ENCODE assay signal across 11 mouse cellular contexts in the genomic region with DNA sequence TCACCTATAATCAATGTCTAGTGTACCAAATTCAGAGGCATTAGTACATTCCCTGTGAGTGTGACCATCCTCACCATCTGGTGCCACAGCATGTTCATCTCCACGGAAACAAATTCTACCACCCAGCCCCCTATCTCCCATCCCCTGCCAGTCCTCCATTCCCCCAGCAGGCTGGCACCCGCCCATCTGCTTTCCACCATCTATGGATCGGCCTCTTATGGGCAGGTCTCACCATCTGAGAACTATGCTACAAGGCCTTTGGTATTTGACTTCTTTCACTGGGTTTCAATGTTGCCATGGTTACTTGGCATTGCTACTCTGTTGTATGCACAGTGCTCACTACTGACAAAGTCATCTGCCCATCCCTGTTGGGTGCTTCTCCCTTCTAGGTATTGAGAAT.
DNase-seq lines count a peak whose midpoint lies in the region; ATAC-seq lines count a peak whose summit lies in the region.
"Had no signal": no experiment of that assay in that cellular context is flagged by ENCODE, and none has a peak within 500 bp of the region (broad histone marks: within the 10 kb centered on the region; RNA-seq: fewer than 3 reads in every experiment).

No protein-coding gene starts in this region.

- H3K9ac ChIP-seq in hindbrain, embryonic 15.5 days = no peak overlapping the region
- H3K9ac ChIP-seq in hindbrain, embryonic 12.5 days = no peak overlapping the region
- H3K9ac ChIP-seq: embryonic facial prominence, embryonic 13.5 days had no signal

- DNase-seq in cerebellum, postnatal 14 days = peak; percentile 86 to 92
- DNase-seq in layer of hippocampus, adult 9-11 months = peak; percentile 73
- no peak for DNase-seq in limb, embryonic 10.5 days (ENCODE audit: low spot score)
- no peak for DNase-seq in left cerebral cortex, adult 18-20 months (ENCODE audit: low spot score in 2 of 2)
- DNase-seq in urinary bladder, adult 2 months (ENCODE audit: low spot score) = no peak
- DNase-seq: lung, adult 2 months had no signal

- peak; percentile 60 for ATAC-seq in hindbrain, embryonic 15.5 days (ENCODE audit: low FRiP score, low read depth)
- no peak for ATAC-seq in hindbrain, embryonic 12.5 days (ENCODE audit: low FRiP score)
- ATAC-seq in cerebellum, adult (ENCODE audit: insufficient number of reproducible peaks, low FRiP score, low TSS enrichment) = peak; percentile 36; the same call in 1 of the 2 replicates

- H3K4me3 ChIP-seq in hindbrain, embryonic 15.5 days = no peak overlapping the region
- no peak overlapping the region for H3K4me3 ChIP-seq in hindbrain, embryonic 12.5 days
- H3K4me3 ChIP-seq in limb, embryonic 10.5 days = no peak overlapping the region
- H3K4me3 ChIP-seq: embryonic facial prominence, embryonic 13.5 days; megakaryocyte, embryonic 14.5 days had no signal

- H3K36me3 ChIP-seq in hindbrain, embryonic 15.5 days = 0 out of 2 replicates have a peak, but pooled peaks cover 3% of the 10 kb centered on the region
- 0 out of 2 replicates have a peak, but pooled peaks cover 7% of the 10 kb centered on the region for H3K36me3 ChIP-seq in hindbrain, embryonic 12.5 days
- no peaks in the 10 kb centered on the region for H3K36me3 ChIP-seq in limb, embryonic 10.5 days
- H3K36me3 ChIP-seq: embryonic facial prominence, embryonic 13.5 days had no signal

- no peaks in the 10 kb centered on the region for H3K27me3 ChIP-seq in hindbrain, embryonic 15.5 days
- H3K27me3 ChIP-seq in hindbrain, embryonic 12.5 days = no peaks in the 10 kb centered on the region
- no peaks in the 10 kb centered on the region for H3K27me3 ChIP-seq in limb, embryonic 10.5 days (ENCODE audit: low read depth, poor library complexity, severe bottlenecking)
- H3K27me3 ChIP-seq: embryonic facial prominence, embryonic 13.5 days; megakaryocyte, embryonic 14.5 days had no signal

- no peaks in the 10 kb centered on the region for H3K9me3 ChIP-seq in hindbrain, embryonic 15.5 days
- H3K9me3 ChIP-seq in hindbrain, embryonic 12.5 days (replicated peaks) = no peaks in the 10 kb centered on the region
- no peaks in the 10 kb centered on the region for H3K9me3 ChIP-seq in limb, embryonic 10.5 days (replicated peaks)
- H3K9me3 ChIP-seq: embryonic facial prominence, embryonic 13.5 days had no signal

- H3K27ac ChIP-seq in hindbrain, embryonic 15.5 days (replicated peaks) = no peak overlapping the region
- H3K27ac ChIP-seq in hindbrain, embryonic 12.5 days = no peak overlapping the region
- no peak overlapping the region for H3K27ac ChIP-seq in limb, embryonic 10.5 days
- H3K27ac ChIP-seq: embryonic facial prominence, embryonic 13.5 days had no signal

- 54% methylated on average over 3 of the region's 3 CpGs for WGBS in hindbrain, embryonic 15.5 days
- 67% methylated on average over 3 of the region's 3 CpGs for WGBS in hindbrain, embryonic 12.5 days
- WGBS in limb, embryonic 10.5 days = 93% methylated on average over 3 of the region's 3 CpGs

- 0 out of 2 replicates have a peak, but pooled peaks cover 3% of the 10 kb centered on the region for H3K4me1 ChIP-seq in hindbrain, embryonic 15.5 days (replicated peaks)
- H3K4me1 ChIP-seq in hindbrain, embryonic 12.5 days = no peaks in the 10 kb centered on the region
- H3K4me1 ChIP-seq in limb, embryonic 10.5 days = no peaks in the 10 kb centered on the region
- H3K4me1 ChIP-seq: embryonic facial prominence, embryonic 13.5 days; megakaryocyte, embryonic 14.5 days had no signal

- no peak overlapping the region for H3K4me2 ChIP-seq in hindbrain, embryonic 15.5 days
- no peak overlapping the region for H3K4me2 ChIP-seq in hindbrain, embryonic 12.5 days (replicated peaks)
- H3K4me2 ChIP-seq: embryonic facial prominence, embryonic 13.5 days had no signal

Comparison
In these comparisons a context has a peak if more than half of its experiments do, and no peak if none do; other contexts are left out.
1. DNase-seq: peak in cerebellum, postnatal 14 days (2 of 2) and layer of hippocampus, adult 9-11 months (single experiment); none in limb, embryonic 10.5 days (single experiment), left cerebral cortex, adult 18-20 months (0 of 2) and urinary bladder, adult 2 months (single experiment).